Mouse (Mus musculus): ENCODE measurements around the gene Hmcn1. TPM values are rescaled to one million over a fixed set of nuclear protein-coding genes. Genes with fewer than 3 reads are reported as not detected.
A peak's percentile ranks its signal among the peaks of the same experiment; 100 is the strongest.

Gene Hmcn1
- total RNA-seq, 2 experiments from 2014 or later: 1.4 TPM

DNA sequence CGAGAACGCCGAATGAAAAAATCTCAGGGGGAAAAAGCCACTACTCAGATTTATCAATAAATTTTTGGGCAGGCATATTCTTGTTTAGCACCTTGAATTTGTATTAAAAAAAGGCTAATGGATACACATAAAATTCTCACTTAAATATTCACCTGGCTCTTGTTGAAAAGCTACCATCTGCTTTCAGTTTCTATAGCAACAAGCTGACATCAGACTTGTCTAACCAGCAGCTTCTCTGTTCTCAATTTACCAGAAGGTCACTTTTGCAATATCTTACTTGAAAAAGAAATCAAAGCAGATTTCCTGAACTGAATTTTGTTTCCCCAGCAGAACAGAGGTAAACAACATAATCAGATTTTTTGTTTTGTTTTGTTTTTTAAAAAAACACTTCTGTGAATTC lies 311.8 kb downstream of the Hmcn1 start:
- no peak for DNase-seq (ENCODE audit: low spot score in 2 of 2)

DNA sequence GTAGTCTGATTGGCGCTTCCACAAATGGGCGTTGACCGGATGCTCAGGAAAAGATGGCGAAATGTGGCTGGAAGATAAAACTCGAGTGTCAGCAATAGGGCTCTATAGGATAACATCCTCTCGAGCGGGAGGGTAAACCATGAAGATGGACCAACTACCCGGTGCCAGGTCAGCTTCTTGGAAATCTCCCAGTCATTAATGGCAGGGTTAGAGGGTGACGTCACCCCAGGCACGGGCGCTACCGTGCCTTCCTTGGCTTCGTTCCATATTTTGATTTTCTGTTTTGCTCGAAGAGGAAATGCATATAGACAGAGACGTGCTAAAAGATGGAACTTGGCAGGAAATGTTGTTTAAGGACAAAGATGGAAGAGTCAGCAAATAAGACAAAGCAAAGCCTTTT lies 312.2 kb downstream of the Hmcn1 start:
- DNase-seq (ENCODE audit: low spot score in 2 of 2): no peak

DNA sequence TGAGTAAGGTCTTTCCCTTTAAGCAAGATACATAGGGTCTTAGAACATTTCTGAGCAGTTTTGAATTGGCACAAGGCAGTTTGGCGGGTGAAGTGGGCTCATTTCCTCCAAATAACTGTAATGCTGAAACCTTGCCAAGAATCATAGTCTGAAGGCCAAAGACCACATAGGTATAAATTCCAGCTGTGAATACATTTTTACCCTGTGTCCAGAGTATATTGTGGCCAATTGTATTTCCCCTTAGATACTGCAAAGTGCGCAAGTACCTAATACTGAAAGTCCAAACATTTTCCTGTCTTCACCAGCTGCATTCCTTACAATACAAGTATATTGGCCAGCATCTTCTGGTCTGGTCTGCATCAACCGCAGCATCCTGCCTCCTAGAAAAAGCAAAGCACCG lies 312.9 kb downstream of the Hmcn1 start:
- DNase-seq (ENCODE audit: low spot score in 2 of 2): no peak

DNA sequence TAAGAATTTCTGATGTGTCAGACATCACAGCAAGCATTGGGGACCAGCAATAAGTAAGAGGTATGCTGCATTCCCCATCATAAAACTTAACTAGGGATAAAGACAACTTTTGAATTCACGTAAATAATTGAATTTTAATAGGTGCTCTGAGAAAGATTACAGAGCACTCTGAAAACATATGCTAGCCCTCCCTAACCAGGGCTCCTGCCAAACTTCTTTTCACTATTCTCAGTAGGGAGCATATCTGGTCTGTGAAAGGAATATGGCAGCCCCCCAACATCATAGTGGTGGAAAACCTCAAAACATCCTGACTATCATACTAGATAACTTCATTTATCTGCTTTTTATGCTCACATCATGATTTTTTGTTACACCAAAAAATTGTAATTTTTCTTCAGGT lies 347.9 kb downstream of the Hmcn1 start:
- no peak for DNase-seq (ENCODE audit: low spot score in 2 of 2)

DNA sequence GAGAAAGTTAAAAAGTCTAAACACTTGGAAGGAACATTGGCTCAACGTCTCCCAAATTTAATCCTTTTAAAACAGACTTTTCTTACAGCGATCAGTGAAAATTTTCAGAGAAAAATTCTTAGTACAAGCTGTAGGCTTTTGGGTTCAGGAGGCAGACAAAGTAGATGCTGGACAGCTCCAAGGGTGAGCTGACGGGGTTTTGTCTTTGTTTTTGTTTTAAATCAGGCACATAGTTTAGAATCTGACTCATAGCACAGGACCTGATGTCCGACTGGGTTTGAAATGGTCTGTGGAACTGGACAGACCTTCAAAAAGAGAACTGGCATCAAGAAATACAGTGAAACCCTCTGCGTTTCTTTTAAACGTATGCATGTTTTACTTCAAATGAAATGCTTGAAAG lies 353.7 kb downstream of the Hmcn1 start:
- no peak for DNase-seq (ENCODE audit: low spot score in 2 of 2)

DNA sequence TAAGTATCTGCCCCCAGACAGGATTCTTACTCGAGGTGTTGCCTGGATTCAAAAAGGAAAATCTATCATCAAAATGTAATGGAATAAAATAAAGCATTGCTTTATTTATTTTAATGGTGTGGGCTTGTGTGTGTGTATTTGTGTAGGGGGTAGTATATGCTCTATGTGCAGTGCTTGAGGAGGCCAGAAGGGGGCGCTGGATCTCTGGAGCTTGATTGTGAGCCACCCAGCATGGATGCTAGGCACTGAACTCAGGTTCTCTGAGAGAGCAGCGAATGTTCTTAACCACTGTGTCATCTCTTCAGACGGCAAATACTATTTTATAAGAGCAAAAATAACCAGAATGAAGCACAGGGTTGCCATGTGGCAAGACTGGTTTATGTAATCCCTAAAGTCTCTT lies 360.7 kb downstream of the Hmcn1 start:
- no peak for DNase-seq (ENCODE audit: low spot score in 2 of 2)

DNA sequence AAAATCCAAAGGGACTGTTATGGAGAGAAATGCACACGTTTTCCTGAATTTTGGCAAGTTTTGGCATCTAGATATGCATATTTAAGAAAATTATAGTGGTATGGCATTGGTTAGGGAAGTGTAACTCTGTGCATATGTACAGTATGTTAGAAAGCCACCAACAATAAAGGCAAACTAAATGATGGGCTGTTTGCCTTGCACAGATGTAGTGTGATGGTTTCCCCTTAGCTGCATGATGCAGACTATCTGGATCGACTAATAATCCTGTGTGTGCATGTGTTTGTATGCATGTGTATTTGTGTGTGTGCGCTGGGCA lies 361.4 kb downstream of the Hmcn1 start:
- DNase-seq (ENCODE audit: low spot score in 2 of 2): no peak

DNA sequence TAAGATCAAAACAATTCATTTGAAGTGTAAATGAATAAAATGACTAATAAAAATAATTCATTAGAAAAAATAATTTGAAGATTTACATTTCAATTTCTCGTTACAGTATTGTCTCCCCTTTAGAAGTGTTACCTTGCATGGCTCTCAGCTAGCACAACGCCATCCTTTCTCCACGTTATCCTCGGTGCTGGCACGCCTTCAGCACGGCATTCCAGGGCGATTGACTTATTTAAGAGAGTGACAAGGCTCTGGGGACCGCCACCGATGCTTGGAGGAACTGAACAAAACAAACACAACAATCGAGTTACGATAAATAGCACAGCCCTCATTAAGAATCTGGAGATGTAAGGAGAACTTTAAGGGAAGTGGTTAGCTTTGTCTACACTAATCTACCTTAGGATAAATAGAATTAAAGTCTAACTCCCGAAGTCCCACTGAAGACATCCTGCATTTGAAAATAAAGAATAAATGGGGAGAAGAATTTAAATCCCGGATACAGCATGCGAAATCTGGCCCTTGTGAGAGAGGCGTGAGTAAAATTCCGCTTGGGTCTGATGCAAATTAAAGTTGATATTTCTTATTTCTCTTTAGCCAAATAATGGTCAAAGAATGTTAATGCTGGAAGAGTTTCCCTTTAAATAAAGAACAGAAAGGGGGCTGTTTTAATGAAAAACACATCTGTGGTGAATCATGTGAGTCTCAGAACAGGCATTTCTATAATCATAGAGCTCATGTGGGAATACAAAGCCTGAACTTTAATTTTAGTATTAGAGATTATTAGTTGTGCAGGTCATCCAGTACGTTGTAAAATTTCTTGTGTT lies 362.0 kb downstream of the Hmcn1 start:
- no peak for DNase-seq (ENCODE audit: low spot score in 2 of 2)

DNA sequence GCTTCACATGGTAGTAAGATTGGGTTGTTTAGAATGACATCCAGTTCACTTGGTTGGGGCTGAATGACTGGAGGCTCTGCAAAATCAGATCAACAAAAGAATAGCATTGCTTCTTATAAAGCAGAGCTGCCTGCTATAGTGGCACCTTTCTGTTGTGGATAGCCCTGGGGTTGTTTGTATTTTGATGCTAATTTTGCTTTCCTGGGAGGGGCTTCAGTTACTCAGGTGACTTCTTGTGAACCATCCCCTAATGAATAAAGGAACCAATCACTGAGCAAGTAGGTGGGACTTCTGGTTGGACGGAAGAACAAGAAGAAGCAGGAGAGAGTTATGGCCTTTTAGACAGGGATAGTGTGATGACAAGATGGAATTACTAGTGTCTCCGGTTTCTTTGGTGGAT lies 370.0 kb downstream of the Hmcn1 start:
- DNase-seq (ENCODE audit: low spot score in 2 of 2): no peak

DNA sequence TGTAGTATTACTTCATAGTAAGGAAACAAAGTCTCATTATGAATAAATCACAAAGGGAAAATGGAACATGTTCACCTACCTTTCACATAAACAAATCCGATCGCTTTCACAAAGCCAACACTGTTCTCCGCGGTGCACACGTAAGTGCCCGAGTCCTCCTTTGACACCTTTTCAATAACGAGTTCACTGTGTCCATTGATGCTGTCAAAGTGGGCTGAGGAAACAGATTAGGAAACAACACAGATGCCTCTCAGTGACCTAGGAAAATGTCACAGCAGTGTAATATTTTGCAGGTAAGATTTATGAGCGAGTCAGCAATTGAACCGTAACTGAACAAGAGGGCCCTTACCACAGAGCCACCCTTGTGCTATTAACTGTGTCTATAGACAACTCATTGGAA lies 382.7 kb downstream of the Hmcn1 start:
- DNase-seq (ENCODE audit: low spot score in 2 of 2): no peak

DNA sequence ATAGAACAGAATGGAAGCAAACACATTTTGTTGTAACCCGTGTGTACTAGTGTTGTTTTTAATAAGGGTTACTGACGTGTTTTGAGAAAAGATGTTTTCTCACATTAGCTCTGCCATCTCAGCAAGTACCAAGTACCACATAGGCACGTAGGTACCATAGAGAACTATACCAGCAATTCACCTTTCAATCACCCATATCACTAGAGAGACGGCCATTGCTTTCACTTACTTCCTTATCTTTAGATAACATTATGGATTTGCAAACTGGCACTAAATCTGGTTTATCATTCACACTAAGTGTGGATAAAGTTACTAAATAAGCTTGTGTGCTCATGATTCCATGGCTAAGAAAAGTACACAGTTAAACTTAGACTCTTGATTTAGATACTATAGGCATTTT lies 387.1 kb downstream of the Hmcn1 start:
- no peak for DNase-seq (ENCODE audit: low spot score in 2 of 2)

DNA sequence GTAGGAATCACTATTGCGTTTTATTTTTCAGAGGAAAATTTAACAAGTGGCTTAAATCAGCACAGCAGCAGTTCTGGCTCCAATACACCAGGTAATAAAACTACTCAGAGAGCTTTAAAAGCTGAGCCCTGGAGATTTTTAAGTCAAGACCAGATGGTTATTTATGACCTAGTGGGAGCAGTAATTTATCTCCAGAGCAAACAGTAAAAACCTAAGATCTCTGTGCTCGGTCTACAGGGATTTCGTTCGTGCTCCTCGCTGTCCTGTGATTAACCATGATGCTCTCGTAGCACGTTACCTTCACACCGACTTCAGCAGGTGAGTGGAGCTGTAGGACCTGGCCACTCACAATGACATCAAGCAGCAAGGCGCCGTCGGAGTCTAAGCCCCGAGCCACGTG lies 399.6 kb downstream of the Hmcn1 start:
- DNase-seq (ENCODE audit: low spot score in 2 of 2): no peak

DNA sequence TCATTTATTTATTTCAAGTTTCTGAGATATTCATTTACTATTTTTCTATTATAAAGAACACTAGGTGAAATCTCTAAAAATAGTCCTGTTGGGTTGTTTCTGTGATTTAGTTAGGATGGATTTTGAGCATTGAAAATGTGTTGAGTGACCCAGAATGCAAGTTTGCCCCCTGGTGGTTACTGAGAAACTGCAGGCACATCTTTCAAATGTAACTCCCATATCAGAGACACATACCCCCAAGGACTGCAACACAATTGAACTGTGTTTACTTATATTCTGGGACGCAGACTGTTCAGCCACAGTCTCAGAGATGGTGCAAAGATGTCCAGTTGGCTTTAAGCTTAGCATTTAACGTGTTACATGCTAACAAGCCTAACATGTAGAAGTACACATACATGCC lies 402.0 kb downstream of the Hmcn1 start:
- DNase-seq (ENCODE audit: low spot score in 2 of 2): peak; percentile 39 to 48

DNA sequence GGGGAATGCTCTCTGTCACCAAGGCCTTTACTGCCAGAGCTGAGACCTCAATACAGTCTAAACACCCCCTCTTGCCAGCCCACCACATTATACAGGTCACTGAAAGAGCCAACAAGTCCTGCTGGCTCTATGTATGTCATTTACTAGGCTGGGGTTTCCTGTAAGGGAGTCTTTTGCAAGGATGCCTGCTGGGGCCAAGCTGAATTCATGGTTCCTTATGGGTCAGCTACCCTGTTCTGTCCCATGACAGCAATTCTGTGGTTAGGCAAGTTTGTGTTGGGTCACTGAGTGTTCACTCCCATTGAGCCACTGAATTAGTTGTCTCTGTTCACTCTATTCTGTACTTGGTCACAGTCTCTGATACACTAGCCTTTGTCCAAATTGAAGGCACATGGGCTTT lies 405.8 kb downstream of the Hmcn1 start:
- DNase-seq (ENCODE audit: low spot score in 2 of 2): no peak

DNA sequence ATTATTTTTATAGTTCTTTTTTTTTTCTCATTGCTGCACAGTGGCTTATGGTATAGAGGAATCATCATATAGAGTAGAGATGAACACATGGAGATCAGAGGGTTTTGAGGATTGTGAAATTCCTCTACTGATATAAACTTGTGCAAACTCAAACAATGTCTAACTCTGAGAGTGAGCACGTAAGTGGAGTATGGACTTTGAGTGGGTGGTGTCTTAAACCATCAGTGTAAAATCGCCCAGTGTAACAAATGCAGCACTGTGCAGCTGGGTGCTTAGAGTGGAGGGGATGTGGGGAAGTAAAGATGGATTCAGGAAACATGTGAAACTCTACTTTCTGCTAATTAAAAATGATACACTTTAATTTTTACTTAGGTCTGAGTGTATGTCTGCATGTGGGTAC lies 408.8 kb downstream of the Hmcn1 start:
- no peak for DNase-seq (ENCODE audit: low spot score in 2 of 2)

DNA sequence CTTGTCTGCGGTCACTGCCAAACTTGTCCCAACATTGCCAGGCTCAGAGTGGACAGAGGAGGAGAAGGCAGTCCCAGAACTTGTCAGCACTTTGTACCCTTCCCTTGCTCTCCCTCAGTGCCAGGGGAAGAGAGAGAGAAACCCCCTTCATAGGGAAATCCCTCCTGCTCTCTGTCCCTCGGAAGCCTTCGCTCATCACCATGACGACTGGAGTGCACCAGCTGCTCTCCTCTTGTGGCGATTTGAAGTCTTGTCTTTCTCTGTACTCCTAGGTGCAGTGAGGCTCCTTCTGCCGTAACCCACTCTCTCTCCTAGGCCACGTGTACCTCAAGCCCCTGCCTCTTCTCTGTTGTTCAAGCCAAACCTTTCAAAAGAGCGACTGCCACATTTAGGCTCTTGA lies 409.5 kb downstream of the Hmcn1 start:
- no peak for DNase-seq (ENCODE audit: low spot score in 2 of 2)

DNA sequence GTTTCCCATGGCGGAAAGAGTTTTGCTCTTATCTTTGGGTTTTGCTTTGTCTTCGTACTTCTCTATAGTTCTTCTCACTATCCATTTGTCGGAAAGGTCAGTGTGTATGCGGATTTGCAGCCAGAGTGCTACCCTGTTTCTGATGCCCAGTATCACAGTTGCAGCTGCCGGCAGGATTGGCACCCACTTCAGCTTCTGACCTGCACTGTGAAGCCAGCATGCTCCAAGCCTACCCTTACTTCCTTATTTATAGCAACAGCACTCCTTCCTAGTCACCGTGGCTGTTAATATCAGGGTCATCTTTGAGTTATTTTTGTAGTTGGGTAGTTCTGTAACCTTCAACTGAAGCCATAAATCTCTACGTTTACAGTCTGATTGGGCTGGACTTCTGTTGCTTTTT lies 412.7 kb downstream of the Hmcn1 start:
- no peak for DNase-seq (ENCODE audit: low spot score in 2 of 2)

DNA sequence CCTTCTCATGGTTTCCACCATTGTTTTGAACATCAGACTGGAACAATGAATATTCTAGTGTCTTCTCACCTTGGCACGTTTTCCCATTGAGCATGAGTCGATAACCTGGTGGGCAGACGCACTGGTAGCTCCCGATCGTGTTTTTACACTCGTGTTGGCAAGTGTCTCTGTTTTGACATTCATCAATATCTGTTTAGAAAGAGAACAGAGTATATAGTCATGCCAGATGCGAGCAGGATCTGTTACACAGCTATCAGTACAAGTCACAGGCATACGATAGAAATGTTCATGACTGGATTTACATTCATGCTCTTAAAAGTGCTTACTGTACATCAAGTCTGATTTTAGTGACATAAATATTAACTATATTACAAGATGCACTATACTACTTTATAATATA lies 419.8 kb downstream of the Hmcn1 start:
- no peak for DNase-seq (ENCODE audit: low spot score in 2 of 2)

DNA sequence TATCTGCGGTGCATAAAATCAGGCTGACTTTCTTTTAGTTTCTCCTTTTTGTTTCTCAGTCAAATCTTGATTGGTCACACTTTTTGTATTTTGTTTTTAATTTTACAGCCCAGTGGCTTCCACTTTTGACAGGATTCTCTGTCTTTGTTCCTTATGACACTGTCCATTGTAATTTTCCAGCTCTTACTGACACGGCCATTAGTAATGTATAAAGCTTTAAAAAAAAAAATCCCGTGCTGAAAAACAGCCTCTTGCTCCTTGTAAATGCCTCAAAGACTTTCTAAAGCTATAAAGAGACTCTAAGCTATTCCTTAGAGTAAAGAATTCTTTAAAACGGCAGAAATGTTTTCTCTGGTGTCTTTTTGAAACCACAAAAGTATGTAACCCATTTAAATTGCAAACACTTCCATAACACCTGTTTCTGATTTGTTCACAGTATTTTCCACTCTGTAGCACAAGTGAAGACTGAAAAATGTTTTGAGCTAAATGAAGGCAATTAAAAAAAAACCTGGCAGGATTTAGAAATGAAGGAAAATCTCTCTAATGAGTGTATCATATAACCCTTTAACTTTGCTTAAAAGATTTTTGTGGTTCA lies 422.6 kb downstream of the Hmcn1 start:
- no peak for DNase-seq (ENCODE audit: low spot score in 2 of 2)

DNA sequence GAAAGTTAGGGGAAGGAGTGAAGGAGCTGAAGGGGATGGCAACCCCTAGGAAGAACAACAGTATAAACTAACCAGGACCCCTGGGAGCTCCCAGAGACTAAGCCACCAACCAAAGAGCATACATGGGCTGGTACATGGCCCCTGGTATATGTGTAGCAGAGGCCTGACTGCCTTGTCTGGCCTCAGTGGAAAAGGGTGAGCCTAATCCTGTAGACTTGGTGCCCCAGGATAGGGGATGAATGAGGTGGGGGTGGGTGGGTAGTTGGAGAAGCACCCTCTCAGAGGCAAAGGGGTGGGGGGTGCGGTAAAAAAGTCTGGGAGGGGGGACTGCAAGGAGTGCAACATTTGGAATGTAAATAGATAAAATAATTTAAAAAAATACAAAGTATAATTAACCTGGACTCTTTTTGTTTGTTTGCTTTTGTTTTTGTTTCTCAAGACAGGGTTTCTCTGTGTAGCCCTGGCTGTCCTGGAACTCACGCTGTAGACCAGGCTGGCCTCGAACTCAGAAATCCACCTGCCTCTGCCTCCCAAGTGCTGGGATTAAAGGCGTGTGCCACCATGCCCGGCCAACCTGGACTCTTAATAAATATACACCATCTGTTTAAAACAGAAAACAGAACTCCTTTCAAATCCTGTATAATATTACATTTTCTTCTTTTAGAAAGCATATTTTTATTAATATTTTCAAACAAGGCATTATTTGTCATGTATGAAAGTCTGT lies 423.3 kb downstream of the Hmcn1 start:
- DNase-seq (ENCODE audit: low spot score in 2 of 2): no peak

DNA sequence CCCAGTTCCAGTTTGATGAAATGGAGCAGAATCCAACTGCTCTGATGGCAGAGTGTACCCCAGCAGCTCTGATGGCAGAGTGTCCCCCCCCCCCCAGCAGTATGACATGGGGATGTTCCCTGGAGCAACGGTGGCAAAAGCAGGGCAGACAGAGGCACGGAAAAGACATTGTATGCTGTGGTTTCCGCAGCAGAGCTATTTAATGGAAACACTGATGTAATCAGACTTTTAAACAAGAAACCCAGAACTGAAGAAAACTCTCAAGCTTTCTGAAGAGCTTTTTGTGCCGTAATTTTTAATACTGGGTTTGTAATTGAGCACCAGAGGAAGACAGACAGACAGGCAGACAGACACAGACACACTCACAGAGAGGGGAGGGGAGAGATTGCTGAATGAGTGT lies 426.9 kb downstream of the Hmcn1 start:
- DNase-seq (ENCODE audit: low spot score in 2 of 2): no peak

DNA sequence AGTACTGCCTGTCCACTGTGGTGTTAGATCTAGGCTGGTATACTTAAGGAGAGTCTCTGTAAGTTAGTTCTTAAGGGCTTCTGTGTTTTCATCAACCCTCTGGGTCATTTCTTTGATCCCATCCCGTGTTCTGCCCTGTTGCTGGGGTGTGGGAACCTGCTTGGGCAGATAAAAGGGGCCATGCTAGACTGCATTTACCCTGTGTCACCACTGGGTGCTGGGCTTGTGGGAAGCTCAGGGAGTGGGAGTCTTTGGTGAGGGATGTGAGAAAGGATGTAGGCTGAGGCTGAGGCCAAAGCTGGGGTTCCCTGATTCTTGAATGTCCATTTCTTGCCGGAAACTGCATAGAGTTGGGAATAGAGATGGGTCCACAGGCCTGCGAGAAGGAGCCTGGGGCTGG lies 436.6 kb downstream of the Hmcn1 start:
- no peak for DNase-seq (ENCODE audit: low spot score in 2 of 2)

DNA sequence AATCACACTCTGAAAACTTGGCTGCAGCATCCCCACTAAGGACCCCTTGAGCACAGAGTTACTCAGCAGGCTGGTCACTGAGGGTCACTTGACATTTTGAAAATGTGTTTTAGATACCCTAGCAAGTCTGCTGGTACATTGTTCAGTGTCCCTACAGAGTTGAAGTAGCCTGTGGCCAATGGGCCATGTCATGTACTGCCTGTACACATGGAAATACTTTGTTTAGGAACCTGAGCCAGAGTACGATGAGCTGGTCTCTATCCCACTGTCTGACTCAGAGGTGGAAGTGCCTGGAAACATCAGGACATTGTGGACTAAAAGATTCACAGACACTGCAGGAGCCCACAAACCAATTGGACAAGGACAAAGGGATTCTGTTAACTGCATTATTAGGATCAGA lies 441.8 kb downstream of the Hmcn1 start:
- no peak for DNase-seq (ENCODE audit: low spot score in 2 of 2)

Data from adrenal gland, adult 18-20 months (tissue).